Mouse (Mus musculus): ENCODE data around the gene Rnase12.

The Rnase12 gene

DNA sequence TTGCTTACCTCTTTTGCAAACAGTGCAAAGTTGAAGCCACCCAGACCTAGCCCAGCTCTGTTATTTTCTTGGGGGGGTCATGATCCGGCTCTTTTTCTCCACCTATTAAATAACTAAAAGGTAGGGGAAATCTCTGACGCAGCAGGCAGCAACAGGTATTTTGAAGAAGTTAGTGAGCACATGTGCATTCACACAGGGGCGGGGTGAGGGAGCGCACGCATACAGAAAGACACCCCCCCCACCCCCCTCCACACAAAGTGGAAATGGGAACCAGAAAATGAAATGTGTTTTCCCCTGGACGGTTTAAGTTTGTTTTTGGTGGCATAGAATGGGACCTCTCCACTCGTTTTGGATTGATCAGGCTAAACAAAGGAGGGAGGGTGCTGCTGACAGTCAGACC lies 26.3 kb upstream of the Rnase12 start:
- DNase-seq: no peak

- DNase-seq: peak; percentile 71 to 72
These were observed 25.4 kb upstream of the Rnase12 start for GRCm38 (mm10) chr14:51082599-51083581.

GRCm38 (mm10) chr14:51081035-51081434 lies 23.6 kb upstream of the Rnase12 start:
- DNase-seq: no peak

DNA sequence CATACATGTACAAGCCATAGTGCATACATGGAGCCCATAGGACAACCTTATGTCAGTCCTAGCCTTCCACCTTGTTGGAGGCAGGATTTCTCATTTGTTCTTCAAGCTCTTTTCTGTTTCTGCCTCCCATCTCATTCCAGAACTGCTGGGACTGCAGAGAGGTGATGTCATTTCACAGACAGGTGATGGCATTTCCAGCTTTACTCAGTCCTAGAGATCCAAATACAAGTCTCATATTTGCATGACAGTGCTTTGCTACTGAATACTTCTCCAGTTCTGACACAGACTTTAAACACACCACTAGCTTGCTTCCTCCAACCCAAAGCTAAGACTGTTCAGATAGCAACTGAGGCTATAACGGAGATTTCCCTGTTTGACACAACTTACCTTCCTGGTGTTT lies 21.7 kb upstream of the Rnase12 start:
- no peak for DNase-seq

GRCm38 (mm10) chr14:51074335-51074734 lies 16.9 kb upstream of the Rnase12 start, which contains the start of gene Olfr750:
Gene Olfr750, minus strand, starts transcription at chr14:51074435.
- no peak for DNase-seq

GRCm38 (mm10) chr14:51069617-51070016 lies 12.2 kb upstream of the Rnase12 start:
- peak; percentile 35 to 52 for DNase-seq

DNA sequence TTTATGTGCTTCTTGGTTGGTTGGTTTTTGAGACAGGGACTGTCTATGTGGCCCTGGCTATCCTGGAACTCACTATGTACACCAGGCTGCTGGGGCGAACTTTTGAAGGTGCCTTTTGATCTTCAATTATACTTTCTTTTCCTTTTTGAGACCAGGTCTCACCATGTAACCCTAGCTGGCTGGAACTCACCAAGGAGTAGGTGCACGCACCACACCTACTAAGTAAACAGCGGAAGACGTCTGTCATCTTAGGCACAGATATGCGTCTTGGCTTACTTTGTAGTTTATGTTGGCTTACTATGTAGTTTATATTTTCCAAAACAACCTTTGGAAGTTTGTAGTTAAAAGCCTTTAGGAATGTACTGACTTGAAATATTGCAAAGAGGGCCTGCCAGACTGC lies 11.5 kb upstream of the Rnase12 start:
- DNase-seq: no peak

DNA sequence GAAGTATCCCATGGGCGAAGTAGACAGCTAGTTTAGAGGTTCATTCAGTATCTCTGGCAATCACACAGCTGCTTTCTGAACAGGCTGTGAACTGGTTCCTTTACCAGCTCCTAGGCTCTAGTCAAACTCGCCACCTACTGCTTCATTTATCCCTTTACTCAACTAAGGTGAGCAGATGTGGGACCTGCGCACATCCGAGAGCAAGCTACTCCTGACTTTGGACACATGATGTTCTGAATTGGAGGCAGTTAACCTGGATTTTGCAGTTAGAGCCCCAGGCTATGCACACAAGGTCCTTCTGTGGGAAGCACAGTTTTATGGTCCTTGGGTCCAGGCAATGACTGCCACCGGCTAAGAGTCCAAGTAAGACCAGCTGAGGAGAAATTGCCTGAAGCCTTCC lies 3.3 kb upstream of the Rnase12 start:
- DNase-seq: no peak

DNA sequence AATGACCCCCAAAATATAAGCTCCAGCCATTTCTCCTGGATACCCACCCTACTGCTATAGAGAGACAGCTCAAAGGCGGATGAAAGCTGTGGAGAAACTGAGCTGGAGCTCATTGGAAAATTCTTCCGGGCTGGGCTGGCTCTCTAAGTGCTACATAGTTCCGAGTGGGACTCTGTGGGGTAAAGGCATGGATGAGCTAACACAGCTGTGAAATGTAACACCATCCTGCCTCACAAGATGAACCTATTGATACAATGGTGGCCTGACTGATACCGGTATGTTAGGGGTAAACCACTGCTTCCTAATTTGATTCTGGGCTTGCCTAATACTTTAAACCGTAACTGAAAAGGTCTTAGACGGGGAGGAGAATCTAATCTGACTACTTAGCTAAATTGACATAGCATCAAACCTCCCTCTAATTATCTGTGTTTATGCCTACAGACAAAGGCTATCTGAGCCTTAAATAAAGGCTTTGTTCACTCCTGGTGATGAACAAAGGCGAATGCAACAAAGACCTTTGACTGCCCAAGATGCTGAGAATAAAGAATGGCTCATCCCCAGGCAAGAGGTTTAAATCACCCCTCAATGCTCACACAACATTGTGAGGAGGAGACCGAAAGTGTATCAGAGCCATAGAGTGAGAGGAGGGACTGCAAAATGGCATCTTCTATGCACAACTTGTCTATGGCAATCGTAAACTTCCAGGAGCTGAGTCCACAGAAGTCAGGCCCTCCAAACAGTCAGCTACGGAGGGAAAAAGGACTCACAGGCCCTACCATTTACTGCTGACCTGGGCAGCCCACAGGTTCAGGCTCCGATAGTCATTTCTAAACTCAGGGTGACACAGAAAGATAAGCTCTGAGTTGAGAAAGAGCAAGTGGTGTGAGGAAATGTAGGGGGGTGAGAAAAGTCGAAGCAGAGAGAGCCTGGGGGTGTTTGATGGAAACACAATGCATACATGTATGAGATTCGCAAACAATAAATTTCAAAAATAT lies 2.9 kb downstream of the Rnase12 start:
- no peak for DNase-seq

- no peak for DNase-seq
These were observed 4.3 kb downstream of the Rnase12 start for GRCm38 (mm10) chr14:51053176-51053575.

GRCm38 (mm10) chr14:51051941-51052340 lies 5.5 kb downstream of the Rnase12 start:
- DNase-seq: no peak

GRCm38 (mm10) chr14:51050063-51050462 lies 7.4 kb downstream of the Rnase12 start, which contains the start of gene Rnase11:
Gene Rnase11, minus strand, starts transcription at chr14:51050163.
- no peak for DNase-seq

- DNase-seq: no peak
These were observed 9.6 kb downstream of the Rnase12 start for GRCm38 (mm10) chr14:51047846-51048245.

DNA sequence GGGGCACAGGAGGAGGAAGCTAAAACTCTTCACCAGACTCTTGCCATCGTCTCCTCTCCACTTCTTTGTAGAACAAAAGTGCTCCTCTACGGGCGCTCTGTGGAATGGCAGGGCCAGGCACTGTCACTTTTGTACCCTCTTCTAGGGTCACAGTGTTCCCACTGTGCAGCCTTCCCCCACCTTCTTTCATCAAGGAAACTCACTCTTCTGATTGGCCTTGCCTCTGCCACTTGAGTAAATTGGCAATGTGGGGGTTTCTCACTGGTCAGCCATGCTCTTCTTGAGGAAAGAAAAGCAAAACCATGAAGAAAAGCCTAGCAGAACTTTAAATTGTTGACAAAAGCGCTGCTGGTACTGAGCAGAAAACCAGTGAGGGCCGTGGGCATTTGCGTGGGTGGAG lies 15.7 kb downstream of the Rnase12 start, which contains the start of gene Rnase9:
Gene Rnase9, minus strand, starts transcription at position 101 of the 400 bp plus-strand sequence.
- DNase-seq: no peak

DNA sequence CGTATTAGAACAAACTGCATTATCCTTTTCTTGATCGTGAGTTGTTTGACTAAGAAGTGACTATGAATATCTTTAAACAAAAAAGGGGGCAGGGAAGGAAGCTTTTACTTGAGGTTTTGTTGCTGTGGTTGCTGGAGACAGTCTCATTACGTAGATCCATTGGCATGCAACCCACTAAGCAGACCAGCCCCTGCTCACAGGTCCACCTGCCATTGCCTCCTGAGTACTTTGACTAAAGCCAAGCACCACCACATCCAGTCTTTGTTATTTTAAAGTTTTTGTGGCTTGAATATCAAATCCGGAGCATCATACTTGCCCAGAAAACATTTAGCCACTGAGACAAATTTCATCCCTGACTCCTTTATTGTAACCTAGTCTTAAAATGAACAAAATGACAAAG lies 21.2 kb downstream of the Rnase12 start:
- DNase-seq: no peak

GRCm38 (mm10) chr14:51035206-51035605 lies 22.3 kb downstream of the Rnase12 start:
- no peak for DNase-seq

DNA sequence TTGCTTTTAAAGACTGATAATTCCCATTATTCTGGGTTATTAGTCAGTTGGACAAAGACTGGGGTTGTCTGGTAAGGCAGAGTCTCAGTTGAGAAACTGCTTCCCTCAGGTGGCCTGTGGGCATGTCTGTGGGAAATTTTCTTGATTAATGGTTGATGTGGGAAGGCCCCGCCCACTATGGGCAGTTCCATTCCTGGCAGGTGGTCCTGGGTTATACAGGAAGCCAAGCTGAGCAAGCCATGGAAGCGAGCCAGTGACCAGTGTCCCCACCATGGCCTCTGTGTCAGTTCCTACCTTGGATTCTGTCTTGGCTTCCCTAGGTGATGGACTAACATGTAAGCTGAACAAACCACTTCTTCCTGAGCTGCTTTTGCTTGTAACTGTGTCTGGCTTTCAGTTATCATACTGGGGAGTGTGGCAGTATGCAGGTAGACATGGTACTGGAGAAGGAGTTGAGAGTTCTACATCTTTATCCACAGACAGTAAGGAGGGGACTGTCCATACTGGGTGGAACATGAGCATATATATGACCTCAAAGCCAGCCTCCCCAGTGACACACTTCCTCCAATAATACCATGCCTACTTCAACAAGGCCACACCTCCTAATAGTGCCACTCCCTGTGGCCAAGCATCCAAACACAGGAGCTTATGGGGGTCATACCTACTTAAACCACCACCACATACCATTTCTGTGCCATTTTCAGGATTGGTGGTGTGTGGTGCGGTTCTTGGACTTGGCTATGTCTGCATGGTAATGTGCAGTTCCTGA lies 29.9 kb downstream of the Rnase12 start:
- DNase-seq: no peak

GRCm38 (mm10) chr14:51026391-51027133 lies 30.9 kb downstream of the Rnase12 start:
- peak; percentile 65 to 73 for DNase-seq

- DNase-seq: no peak
These were observed 32.6 kb downstream of the Rnase12 start for GRCm38 (mm10) chr14:51024820-51025219.

DNA sequence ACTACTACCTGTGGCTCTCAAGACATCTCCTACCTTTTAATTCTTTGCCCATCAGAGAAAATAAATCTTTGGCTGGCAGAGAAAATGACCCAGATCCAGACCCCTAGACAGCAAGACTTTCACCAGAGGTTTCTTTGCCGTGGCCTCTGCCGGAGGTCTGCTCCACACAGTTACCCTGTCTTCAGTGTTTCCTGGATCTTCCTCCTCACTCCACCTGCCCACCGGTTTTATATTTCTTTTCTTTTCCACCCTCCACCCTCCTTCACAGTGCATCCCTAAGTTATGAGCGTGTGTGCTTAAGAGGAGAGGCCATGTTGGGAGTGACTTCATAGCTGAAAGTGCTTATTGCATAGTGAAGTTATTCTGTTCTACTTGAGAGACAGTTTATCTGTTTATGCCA lies 34.0 kb downstream of the Rnase12 start:
- DNase-seq: no peak

DNA sequence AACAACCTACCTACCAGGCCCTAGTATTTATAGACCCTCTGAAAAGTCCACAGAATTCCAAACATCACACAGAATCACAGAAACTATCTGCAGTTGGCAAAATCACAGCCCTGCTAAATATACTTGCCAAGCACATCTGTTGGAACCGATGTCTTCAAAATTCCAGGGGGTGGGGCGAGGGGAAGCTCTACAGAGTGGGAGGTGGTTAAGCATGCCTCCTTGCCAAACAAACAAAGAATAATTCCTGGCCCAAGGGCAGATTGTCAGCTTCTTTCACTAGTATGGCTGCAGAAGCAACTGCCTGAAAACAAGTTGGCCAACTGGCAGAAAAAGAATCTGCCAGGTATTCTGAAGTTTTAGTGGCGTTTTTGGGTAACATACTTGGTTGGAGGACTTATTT lies 40.2 kb downstream of the Rnase12 start:
- DNase-seq: peak; percentile 35 to 41
